Mouse (Mus musculus) ES-Bruce4 (cell line): ENCODE data around the gene Adi1.

Experiments
- CTCF ChIP-seq: IDR thresholded peaks from one replicate; pipeline ENCODE4 v1.8.1; 2011; ENCODE audit warnings: low read depth, low read length
- POLR2A ChIP-seq: IDR thresholded peaks from one replicate; pipeline ENCODE4 v1.8.1; 2011; ENCODE audit warnings: low read length; ENCODE audit not compliant: insufficient read depth

DNA sequence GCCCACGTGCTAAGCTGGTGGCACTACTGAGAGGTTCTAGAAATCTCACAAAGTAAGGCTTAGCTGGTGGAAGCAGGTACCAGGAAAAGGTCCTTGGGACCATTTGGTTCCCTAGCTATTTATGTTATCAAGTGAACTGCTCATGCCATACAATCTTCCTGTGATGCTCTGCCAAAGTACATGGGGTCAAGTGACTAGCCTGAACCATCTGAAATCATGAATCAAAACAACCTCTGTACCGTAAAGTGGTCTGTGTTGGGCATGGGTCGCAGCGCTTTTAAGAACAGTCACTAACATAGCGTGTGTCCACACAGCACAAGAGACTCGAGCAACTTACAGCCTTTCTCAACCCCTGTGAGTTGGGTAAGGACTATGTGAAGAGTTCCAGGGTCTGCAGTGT is 30.2 kb downstream of the Adi1 start:
- TF ChIP-seq CTCF, result no peak
- TF ChIP-seq POLR2A, result no peak
